Mouse (Mus musculus) CD8-positive naive resting alpha-beta T cell, adult 57 days (primary cell): ENCODE measurements around the gene Olfr262. TPM values are rescaled to one million over a fixed set of nuclear protein-coding genes. Genes with fewer than 3 reads are reported as not detected.

Experiments
- total RNA-seq: library from RNA; stranded (reverse); gene quantifications from one replicate; pipeline ENCODE4 v1.2.4, GENCODE M21; 2023

Olfr262 gene
- not detected for total RNA-seq

DNA sequence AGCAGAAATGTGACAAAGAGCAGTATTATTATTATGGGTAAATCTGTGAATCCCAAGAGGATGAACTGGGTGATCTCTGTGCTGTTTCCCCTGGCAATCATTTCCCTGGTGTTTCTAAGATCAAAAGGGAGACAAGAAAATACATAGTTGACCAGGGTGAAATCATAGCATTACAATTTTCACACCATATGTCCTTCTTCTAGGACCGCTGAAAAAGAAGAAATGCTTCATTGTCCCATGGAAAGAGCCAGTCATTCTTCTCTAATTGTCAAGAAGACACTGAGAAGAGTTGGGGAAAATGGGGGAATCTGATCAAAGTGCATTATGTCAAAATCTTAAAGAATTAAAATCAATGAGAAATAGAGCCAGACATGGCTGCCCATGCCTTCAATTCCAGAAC is at the start of gene Olfr262:
Gene Olfr262, minus strand, starts transcription at position 101 of the 400 bp plus-strand sequence.

DNA sequence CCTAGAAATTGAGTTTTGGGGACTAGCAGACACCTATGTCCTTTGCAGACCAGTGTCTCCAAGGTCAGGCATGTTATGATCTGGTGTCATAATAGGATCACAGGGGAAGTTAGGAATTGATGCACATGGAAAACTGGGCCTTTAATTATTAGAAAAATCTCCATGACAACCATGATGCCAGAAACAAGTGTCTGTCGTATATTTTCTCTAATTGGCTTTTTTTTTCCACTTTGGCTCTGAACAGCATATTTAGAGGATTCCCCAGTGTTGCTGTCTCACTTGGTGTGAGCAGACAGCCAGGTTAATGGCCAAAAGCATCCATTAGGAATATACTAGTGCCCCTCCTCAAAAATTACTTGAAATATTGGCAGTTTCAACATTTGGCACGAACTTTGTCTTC is 38.1 kb upstream of the Olfr262 start, which contains the start of gene Olfr1434:
Gene Olfr1434, plus strand, starts transcription at position 301 of the 400 bp plus-strand sequence.

DNA sequence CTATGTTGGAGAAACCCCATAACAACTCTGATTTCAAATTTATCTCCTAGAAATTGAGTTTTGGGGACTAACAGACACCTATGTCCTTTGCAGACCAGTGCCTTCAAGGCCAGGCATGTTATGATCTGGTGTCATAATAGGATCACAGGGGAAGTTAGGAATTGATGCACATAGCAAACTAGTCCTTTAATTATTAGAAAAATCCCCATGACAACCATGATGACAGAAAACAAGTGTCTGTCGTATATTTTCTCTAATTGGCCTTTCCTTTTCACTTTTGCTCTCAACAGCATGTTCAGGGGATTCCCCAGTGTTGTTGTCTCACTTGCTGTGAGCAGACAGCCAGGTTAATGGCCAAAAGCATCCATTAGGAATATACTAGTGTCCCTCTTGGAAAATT is 19.3 kb upstream of the Olfr262 start, which contains the start of gene Olfr235:
Gene Olfr235, plus strand, starts transcription at position 301 of the 400 bp plus-strand sequence.

DNA sequence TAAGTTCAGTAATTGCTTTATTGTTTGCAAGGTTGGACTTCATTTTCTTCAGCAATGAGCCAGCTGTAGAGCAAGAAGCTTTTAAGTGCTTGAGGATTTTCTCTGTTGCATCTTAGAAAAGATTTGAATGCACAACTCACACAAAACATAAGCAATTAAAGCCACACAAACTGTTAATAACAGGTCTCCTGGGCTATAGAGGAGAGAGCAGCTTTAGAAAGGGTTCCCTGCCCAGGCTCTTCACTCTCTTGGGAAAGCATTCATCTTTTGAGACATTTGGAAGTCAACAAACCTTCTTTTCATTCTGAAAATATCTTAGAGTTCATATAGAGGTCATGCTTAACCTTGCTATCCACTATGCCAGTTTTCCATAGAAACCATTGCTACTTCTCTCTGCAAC is 9.0 kb downstream of the Olfr262 start, which contains the start of gene Olfr1432:
Gene Olfr1432, minus strand, starts transcription at position 101 of the 400 bp plus-strand sequence.

DNA sequence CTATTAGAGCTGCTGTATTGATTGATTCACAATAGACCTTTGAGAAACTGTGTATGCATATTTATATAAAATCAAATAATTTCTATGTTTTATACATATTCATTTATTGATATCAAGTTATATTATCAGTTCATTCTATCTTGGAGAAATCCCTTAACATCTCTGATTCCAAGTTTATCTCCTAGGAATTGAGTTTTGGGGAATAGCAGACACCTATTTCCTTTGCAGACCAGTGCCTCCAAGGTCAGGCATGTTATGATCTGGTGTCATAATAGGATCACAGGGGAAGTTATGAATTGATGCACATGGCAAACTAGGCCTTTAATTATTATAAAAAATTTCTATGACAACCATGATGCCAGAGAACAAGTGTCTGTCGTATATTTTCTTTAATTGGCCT is 41.1 kb downstream of the Olfr262 start, which contains the start of gene Olfr1431:
Gene Olfr1431, plus strand, starts transcription at position 301 of the 400 bp plus-strand sequence.

Other genes starting within 250 kb of the Olfr262 start
- not detected for gene Olfr1423, start 200.3 kb downstream of the Olfr262 start, total RNA-seq
- not detected for gene Olfr1424, start 179.0 kb downstream of the Olfr262 start, total RNA-seq
- gene Olfr1425, start 163.9 kb downstream of the Olfr262 start, total RNA-seq: not detected
- not detected for gene Olfr1426, start 149.6 kb downstream of the Olfr262 start, total RNA-seq
- not detected for gene Olfr1427, start 138.3 kb downstream of the Olfr262 start, total RNA-seq
- not detected for gene Olfr1428, start 125.8 kb downstream of the Olfr262 start, total RNA-seq
- gene Olfr76, start 118.5 kb downstream of the Olfr262 start, total RNA-seq: not detected
- gene Olfr1555-ps1, start 71.5 kb downstream of the Olfr262 start, total RNA-seq: not detected
- gene Olfr1431, start 41.0 kb downstream of the Olfr262 start, total RNA-seq: not detected
- not detected for gene Olfr1432, start 9.1 kb downstream of the Olfr262 start, total RNA-seq
- gene Olfr235, start 19.4 kb upstream of the Olfr262 start, total RNA-seq: not detected
- gene Olfr1434, start 38.2 kb upstream of the Olfr262 start, total RNA-seq: not detected
- gene Olfr1436, start 57.5 kb upstream of the Olfr262 start, total RNA-seq: not detected
- gene Olfr1437, start 83.4 kb upstream of the Olfr262 start, total RNA-seq: not detected
- gene Olfr1438-ps1, start 94.3 kb upstream of the Olfr262 start, total RNA-seq: not detected
- gene Olfr1440, start 145.6 kb upstream of the Olfr262 start, total RNA-seq: not detected
- gene Olfr1441, start 175.8 kb upstream of the Olfr262 start, total RNA-seq: not detected
- gene Pfpl, start 186.2 kb upstream of the Olfr262 start, total RNA-seq: not detected
- 15.2 TPM for gene Mpeg1, start 219.1 kb upstream of the Olfr262 start, total RNA-seq